Mouse (Mus musculus): ENCODE measurements at regions not wholly inside any gene's neighbourhood (a gene's known extent, or its start where the extent isn't known, plus 50 kb on each side); places are given as distances from the start of the nearest gene placed in this dataset.

DNA sequence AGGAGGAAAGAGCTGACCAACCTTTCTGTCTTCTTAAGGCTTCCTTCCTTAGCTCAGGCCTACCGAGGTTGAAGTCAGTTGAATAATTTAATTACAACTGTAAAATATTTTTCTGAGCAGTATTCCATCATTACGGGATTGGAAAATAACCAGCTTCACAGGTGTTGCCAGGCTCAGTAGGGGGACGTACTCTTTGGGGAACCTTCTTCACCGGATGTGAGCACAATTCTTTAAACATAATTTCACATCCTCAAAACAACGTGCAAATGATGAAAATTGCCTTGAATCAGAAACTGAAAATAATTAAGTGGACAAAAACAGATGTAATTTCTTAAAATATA, 515.9 kb downstream of the Tns3 start:
- DNase-seq (ENCODE audit: low spot score in 2 of 2) = no peak

DNA sequence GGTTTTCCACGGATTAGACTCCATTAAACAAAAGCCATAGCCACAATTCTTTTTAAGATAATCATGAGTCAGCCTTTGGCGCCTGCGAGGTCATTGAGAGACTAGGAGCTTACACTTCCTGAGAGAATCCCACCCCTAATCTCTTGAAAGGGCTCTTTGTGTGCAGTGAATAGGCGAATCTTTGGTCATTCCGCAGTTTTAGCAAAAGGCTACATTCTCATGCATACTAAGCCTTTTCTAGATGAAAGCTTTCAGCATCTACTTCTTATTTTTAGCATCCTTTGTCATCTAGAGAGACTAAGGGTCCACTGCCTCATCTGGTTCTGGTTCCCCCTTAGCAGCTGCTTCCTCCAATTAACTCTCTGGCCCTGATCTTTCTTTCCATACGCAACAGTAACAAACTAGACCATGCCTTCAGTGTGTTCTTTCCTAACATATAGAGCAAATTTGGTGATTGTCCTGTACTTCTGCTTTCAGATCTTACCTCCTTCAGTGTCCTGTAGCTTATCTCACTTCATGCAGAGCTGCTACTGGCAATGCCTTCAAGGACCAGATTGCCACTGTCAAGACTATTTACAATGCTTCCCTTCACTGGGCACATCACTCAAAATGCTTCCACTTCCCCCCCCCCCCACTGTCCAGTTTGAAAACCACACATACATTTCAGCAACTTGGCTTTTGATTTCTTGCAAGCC, 516.4 kb downstream of the Tns3 start:
- no peak for DNase-seq (ENCODE audit: low spot score in 2 of 2)

DNA sequence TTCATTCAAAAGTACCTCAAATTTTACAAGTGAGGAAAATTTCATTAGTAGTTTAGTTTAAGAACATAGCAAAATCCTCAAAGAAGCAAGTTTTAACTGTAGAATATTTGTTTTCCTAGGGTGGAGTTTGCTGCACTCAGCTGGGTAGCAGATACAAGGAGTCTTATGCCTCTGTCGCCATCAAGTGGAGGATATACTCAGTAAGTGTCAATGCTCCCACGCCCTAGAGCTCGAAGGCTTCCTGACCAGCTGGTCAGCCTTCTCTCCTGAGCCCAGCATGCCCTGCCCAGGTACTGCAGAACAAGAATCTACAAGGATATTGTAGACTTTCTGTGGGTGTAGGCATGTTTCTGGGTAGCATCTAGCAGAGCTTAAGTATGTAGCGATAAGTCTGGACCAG, 527.0 kb downstream of the Tns3 start:
- DNase-seq (ENCODE audit: low spot score in 2 of 2) = peak; percentile 1 to 11

DNA sequence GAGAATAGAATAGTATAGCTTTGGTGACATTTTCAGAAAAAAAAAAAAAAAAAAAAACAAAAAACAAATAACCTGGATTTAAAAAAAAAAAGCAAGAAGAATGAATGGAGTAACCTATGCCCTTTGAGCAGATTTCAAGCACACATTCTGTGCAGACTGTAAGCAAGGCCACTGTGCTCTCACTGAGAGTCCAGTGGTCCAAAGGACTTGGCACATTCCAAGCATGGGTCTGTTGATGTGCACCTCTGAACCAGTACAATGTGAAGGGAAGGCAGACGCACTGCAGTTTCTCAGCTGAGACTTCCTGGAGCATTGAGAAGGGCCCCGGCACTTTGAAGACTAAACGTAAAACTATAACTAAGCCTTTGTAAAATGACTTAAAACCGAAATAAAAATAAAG, 527.7 kb downstream of the Tns3 start:
- no peak for DNase-seq (ENCODE audit: low spot score in 2 of 2)

DNA sequence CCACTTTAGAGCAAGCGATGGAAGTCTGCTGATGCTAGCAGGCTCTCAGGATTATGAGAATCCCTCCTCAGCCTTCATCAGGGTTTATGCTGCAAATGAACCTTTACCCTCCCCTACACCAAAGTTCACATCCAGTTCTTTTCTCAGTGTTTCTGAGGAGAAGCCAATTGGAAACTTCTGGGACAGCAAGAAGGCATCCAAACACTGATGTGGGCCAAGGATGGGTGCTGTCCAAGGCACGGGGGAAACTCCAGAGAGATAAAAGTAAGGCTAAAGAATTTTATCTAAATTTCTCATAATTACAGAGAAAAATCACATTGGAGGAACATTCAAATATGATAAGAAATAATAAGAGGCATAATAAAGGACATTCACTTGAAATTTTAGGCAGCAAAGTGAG, 555.0 kb downstream of the Tns3 start:
- DNase-seq (ENCODE audit: low spot score in 2 of 2) = no peak

DNA sequence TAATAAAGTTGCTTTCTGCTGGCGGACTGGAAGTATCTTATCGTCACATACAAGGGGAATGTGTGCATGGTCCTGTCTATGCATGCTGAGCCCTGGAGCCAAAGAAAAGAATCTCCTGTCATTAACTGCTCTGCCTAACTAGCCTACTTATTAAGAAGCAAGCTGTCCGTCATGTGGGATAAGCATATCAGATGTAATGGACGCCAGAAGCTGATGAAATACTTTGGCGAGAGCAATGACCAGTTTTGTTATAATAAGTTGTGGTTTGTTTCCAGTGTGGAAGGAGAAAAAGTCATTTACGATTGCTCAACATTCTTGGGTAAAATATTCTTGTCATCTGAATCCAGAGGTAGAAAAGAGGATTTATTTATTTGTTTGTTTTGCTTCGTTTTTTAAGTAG, 563.2 kb downstream of the Tns3 start:
- no peak for DNase-seq (ENCODE audit: low spot score in 2 of 2)

DNA sequence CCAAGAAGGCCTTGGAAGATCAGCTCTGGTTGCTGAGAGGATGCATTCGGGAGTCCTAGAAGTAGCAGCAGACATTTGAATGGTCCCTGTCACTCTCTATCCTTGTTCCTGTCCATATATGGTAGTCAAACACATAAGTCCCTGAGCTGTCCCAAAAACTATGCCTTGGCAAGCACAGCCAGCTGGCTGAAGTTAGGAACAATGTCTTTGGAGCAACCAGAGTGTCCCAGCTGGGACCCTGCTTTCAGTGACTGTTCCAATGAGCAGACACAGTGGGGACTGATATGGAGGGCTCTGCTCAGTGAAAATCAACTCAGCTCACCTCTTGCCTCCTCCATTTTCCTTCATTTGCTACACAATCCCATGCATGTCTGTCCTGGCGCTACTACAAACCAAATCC, 580.0 kb downstream of the Tns3 start:
- no peak for DNase-seq (ENCODE audit: low spot score in 2 of 2)

DNA sequence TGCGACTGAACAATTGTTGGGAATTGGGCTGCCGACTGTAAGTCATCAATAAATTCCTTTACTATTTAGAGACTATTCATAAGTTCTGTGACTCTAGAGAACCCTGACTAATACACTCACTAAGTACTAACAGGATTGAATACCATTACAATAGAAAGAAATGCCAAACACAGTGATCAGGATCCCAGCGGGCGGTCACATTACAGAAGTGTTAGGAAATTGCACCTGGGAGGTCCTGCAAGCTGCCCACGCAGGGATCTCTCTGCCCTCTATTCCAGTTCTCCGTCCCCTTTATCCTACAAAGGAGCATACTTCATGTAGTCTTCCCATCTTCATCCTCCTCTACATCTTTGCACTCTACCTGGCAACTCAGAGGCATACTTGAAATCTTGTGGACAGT, 581.5 kb downstream of the Tns3 start:
- no peak for DNase-seq (ENCODE audit: low spot score in 2 of 2)

DNA sequence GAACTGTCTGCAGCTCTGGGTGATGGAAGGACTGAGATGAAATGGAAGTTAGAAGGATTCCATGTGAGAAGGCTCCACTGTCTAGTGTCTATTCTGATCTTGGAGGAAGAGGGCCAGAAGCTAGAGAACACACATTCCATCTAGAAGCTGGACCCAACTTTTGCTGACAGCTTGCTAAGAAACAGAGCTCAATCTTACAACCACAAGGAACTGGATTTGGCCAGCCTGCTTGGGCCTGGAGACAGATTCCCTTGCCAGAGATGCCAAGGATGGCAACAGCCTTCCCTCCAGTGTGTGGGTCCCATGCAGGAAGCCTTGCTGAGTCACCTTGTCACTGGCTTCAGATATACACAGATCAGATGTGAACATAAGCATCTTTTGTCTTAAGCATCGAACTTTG, 591.0 kb downstream of the Tns3 start:
- no peak for DNase-seq (ENCODE audit: low spot score in 2 of 2)

DNA sequence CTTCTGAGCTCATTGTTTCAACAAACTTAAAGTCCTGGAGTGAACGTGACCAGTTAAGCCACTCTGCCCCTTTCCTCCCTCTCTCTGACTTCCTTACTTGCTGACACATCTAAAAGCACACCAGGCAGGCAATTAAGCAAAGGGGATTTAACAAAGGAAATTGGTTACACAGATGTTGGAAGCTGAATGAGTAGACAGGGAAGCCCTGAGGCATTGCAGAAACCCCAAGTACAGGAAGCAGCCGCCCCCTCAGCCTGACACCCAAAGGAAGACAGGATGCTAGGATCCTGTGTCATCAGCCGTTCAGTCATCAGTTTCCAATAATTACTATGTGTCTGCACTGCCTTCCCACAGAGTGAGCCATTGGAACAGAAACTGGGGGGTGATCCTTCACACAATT, 595.5 kb downstream of the Tns3 start:
- DNase-seq (ENCODE audit: low spot score in 2 of 2) = no peak

DNA sequence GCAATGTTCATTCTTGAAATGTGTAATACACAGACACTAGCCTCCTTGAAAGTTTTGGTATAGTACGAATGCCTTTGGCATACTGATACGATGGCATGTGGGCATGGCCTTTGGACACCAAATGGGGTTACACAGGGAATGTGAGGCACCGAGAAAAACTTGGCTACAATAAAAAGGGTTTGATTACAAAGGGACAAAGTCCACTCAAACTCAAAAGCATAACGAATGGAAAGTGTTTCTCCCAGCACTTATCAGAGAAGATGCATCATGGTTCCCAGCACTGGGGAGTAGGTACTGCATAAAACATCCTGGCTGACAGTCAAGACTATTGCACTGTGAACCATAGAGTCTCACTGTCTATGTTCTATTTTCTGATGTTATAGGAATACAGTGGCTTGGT, 597.0 kb downstream of the Tns3 start:
- DNase-seq (ENCODE audit: low spot score in 2 of 2) = no peak

DNA sequence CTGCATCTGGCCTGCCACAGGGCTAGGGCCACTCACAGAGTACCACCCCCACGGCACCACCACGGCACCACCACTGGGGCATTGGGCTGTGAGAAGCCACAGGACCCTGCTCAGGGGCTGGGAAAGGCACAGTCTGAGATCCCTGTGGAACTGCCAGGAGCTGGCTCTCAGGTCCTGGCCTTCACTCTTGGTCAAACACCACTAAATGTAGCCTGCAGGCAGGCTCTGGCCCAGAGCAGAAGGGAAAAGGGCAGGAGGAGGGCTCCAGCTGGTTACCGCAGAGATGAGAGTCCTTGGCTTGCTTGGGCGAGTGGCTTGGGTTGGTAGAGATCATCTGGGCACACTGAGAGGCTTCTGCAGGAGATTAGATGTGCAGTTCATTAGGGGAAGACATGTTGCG, 598.5 kb downstream of the Tns3 start:
- no peak for DNase-seq (ENCODE audit: low spot score in 2 of 2)

DNA sequence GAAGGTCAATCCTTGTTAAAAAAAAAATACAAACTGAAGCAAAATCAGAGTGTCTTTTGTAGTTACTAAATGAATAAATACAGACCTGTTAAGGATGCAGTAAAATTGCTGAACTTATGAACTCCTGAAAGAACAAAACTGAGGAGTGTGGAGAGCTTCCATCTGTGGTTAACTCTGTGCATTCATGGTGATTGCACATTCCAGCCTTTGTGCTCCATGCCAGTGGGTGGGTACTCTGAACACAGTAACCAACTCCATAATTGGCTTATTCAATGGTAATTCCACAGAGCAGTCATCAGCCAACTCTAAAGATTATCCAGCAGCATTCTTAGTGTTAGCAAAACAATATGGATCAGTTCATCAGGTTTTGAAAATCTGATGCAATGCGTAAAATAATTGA, 599.2 kb downstream of the Tns3 start:
- DNase-seq (ENCODE audit: low spot score in 2 of 2) = no peak

DNA sequence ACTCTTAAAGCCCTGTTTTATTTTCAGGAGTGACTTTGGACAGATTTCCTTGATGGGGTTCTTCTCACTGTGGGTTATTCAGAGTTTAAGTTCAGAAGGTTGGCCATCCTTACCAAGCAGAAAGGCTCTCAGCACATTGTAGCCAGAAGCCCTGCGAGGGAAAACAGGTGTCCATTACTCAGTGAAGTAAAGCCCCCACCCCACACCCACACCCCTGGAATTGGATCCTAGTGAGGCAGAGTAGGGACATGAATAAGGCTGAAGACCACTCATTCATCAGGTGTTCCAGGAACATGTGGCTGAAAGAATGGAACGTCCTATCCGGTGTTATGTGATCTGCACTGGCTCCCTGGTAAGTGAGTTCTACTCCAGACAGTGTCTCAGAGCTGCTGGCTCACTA, 602.3 kb downstream of the Tns3 start:
- DNase-seq (ENCODE audit: low spot score in 2 of 2) = no peak

DNA sequence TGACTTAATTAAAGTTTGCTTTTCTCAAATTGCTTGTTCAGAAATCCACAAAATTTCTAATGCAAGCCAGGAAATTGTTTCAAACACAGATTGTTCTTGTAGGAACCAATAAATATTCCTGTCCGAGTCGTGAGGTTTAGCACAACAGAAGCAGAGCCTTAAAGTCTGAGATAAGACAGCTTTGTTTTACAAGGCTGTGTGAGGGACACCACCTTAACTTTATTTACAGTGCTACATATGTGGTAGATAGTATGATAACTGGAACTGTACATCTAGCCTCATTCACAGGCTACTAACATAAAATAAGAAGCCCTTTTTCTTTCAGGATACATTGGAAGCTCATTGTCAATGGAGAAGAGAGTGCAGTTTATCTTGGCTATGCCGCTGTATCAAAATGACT, 602.8 kb downstream of the Tns3 start:
- DNase-seq (ENCODE audit: low spot score in 2 of 2) = no peak

DNA sequence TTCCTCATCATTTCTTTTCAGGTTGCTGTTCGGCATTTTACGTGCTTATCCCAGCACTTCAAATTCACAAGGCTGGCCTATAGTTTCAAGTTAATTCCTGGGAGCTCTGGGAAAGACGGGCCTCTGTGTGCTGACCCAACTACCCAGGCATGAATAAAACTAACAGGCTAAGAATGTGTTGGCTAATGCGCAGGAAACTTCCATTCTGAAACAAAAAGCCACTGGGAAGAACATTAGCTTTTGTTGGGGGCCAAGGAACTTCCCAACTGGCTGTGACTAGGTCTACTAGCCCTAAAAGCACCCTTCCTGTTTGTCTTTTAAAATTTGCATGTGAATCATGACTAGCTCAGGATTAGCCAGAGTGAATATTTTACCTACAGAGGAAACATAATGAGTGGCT, 612.8 kb downstream of the Tns3 start:
- DNase-seq (ENCODE audit: low spot score in 2 of 2) = no peak

DNA sequence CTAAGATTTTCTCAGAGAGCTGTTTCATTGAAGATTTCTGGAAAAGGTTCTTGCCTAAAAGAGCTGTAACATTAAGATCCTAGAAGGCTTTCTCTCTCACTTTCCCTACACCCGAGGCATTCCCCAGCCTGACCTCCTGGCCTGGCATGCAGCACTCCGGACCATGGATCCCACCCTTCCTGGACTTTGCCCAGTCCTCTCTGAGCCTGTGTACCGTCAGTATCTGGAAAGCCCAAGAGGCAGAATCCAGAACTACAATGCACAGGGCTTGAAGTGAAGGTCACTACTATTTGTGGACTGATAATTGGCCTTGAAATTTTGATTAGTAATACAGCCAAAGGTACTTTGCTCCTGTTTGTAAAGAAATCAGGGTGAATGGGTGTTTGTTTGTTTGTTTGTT, 619.2 kb downstream of the Tns3 start:
- DNase-seq (ENCODE audit: low spot score in 2 of 2) = no peak

DNA sequence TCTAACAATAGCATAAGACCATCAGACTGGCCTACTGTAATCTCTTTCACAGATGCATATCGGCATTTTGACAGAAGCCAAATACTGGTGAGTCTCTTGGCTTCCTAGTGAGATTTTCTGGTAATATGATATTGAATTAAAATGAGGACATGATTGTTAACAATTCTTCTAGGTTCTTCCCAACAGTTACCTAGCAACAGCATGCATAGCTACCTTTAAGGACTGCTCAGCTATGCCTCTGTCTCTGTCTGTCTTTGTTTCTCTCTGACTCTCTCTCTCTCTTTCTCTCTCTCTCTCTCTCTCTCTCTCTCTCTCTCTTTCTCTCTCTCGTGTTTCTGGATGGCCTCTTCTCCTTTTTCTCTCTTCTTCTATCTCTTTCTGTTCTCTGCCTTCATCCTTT, 634.2 kb downstream of the Tns3 start:
- no peak for DNase-seq (ENCODE audit: low spot score in 2 of 2)

DNA sequence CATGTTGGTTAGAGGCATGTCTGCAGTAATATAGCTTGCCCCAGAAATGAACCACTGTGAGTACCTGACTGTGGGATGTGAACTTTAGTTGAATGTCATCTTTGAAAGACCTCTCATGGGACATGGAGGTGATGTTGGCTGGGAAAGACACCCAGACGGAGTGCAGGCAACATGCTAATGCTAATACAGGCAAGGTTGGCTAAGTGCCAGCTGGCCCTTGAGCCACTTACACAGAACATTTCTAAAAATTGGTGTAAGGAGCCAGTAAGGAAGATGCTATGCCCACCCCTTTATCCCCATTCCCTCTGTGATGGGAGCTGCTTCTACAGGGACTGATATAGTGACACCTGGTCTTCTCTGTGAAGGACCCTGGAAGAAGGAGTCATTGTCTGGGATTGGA, 656.5 kb downstream of the Tns3 start:
- no peak for DNase-seq (ENCODE audit: low spot score in 2 of 2)

DNA sequence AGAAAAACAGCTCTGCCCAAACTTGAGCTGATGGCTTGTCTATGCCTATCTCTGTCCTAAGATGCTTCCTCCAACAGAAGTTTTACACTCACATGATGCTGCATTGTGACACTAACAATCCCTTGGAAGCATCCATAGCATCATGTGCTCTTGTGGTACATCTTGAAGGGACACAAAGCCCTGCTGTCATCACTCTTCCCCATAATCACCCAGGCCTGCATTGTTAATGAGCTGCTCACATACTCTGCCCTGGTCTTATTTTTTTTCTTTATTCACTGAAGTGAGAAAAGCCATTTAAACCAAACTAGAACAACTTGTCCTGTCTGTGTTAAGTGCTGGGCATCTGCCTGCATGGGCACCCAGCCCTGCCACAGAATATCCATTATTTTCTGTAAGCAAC, 683.3 kb downstream of the Tns3 start:
- no peak for DNase-seq (ENCODE audit: low spot score in 2 of 2)

DNA sequence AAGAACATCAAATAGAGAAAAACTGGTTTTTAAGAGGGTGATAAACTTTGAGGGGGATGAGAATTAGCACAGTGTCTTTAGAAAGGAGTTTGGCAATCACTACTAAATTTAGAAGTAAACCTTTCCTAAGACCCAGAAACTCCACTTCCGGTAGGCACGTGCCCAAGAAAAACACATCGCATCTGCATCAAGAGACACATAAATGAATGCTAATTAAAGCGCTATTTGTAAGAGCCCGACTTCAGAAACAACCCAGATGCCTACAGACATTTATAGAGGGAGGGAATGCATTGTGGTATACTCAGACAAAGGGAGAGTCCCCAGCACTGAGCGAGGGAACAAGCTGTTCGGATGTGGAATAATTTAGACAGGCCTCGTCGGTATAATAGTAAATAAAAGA, 688.5 kb downstream of the Tns3 start:
- no peak for DNase-seq (ENCODE audit: low spot score in 2 of 2)

DNA sequence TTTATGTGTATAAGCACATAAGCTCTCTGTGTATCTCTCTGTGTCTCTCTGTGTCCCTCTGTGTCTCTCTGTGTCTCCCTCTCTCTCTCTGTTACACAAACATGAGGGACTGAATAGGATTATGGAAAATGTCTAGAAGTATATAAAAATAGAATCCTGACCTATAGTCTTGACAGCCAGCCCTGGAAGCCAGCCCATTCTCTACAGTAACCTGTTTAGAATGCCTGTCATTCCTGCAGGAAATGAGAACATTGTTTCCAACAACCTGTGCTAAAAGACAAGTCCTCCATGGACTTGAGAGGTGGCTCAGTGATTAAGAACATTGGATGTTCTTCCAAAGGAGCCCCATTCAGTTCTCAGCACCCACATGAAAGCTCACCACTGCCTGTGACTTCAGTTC, 714.4 kb downstream of the Tns3 start:
- no peak for DNase-seq (ENCODE audit: low spot score in 2 of 2)

DNA sequence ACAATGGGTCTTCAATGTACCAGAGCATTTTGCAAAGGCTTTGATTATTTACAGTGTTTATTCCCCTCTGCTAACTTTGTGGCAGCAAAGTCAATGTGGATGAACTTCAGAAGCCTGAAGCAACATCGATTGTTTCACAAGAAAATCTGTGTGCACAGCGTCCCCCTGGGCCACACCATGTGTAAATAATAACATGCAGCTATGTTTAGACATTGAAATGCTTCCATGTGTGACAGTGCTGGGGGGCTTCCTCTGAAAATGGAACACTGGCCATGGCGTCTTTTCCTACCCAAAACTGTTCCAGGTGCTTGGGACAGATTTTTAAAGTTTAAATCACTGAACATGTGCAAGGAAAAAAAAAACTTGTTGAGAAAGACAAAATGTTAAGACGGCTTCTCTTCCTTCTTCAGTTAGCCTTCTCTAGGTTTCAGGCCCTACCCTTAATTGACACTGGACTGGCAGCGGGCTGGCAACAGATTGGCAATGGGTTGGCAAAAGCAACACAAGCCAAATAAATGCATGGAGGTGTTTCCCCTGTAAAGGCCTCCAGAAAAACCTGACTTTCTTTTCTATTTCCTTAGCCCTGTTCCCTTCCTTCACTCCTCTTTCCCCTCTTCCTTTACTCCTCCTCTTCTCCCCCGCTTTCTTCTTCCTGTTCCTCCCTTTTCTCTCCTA, 715.0 kb downstream of the Tns3 start:
- no peak for DNase-seq (ENCODE audit: low spot score in 2 of 2)

Measured in left cerebral cortex, adult 18-20 months (tissue).